Mouse (Mus musculus): ENCODE results near the gene Gm45623.

GRCm38 (mm10) chr13:56729046-56729445 is 24.6 kb downstream of the Gm45623 start:
- TF ChIP-seq MAX (IDR thresholded peaks at IDR 0.05) = no peak
- no peak for TF ChIP-seq CTCF (IDR thresholded peaks at IDR 0.05; ENCODE audit: control insufficient read depth, insufficient read depth, insufficient read length)
- TF ChIP-seq MYOD1 (IDR thresholded peaks at IDR 0.05; ENCODE audit: control insufficient read depth, insufficient read length, low read depth) = no peak
- TF ChIP-seq USF1 (IDR thresholded peaks at IDR 0.05; ENCODE audit: low read depth) = no peak
- TF ChIP-seq CEBPB (IDR thresholded peaks at IDR 0.05; ENCODE audit: low read depth) = no peak
